ENCODE assay signal across 9 mouse cellular contexts in the genomic region with DNA sequence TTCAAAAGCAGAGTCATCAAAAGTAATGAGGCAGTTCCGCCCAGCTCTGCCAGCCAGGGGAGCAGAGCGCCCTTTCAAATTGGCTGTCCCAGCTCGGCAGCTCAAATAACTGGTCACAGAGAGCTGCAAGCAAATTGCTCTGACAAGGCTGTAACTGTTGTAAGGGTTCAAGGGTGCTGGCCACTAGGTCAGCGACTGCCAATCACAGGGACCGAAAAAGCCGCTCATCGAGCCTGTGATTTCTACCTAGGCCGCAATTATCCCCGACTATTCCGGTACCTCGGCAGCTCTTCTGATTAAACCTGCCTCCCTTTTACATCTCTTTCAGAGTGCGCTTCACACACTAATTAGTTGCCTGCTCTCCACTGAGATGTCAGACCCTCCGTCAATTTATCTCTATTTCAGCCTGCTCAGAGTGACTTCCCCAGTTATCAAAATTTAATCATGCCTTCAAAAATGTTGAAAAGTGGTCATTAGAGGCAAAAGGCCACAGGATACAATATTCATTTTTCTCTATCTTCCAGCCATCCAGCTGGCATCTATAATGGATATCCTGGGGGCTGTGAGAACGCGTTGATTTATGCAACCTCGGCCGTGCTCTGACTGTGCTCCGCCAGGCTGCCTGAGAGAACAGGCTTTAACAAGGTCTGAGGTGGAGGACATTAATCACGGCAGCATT.
A peak's percentile ranks its signal among the peaks of the same experiment; 100 is the strongest.
DNase-seq lines count a peak whose midpoint lies in the region; ATAC-seq lines count a peak whose summit lies in the region.
"Had no signal": no experiment of that assay in that cellular context is flagged by ENCODE, and none has a peak within 500 bp of the region (broad histone marks: within the 10 kb centered on the region; RNA-seq: fewer than 3 reads in every experiment).

No protein-coding gene starts in this region.

- peak overlapping the region; percentile 48 for H3K4me2 ChIP-seq in hindbrain, embryonic 15.5 days
- peak overlapping the region; percentile 48 for H3K4me2 ChIP-seq in neural tube, embryonic 15.5 days

- peak; percentile 89 for ATAC-seq in hindbrain, embryonic 15.5 days (ENCODE audit: low FRiP score, low read depth)
- ATAC-seq in neural tube, embryonic 15.5 days (ENCODE audit: low FRiP score): peak; percentile 83
- ATAC-seq: Patski had no signal

- 0 out of 2 replicates have a peak, but pooled peaks cover 3% of the 10 kb centered on the region for H3K27me3 ChIP-seq in hindbrain, embryonic 15.5 days
- 0 out of 2 replicates have a peak, but pooled peaks cover 6% of the 10 kb centered on the region for H3K27me3 ChIP-seq in neural tube, embryonic 15.5 days (replicated peaks)

- H3K9me3 ChIP-seq in hindbrain, embryonic 15.5 days: no peaks in the 10 kb centered on the region
- H3K9me3 ChIP-seq in neural tube, embryonic 15.5 days (replicated peaks): no peaks in the 10 kb centered on the region

- H3K36me3 ChIP-seq in hindbrain, embryonic 15.5 days: no peaks in the 10 kb centered on the region
- no peaks in the 10 kb centered on the region for H3K36me3 ChIP-seq in neural tube, embryonic 15.5 days

- peaks cover 17% of the 10 kb centered on the region for H3K4me1 ChIP-seq in hindbrain, embryonic 15.5 days (replicated peaks)
- peaks cover 18% of the 10 kb centered on the region for H3K4me1 ChIP-seq in neural tube, embryonic 15.5 days

- peak overlapping the region; percentile 50; the same call in 1 of the 2 replicates for H3K27ac ChIP-seq in hindbrain, embryonic 15.5 days (replicated peaks)
- 0 out of 2 replicates have a peak overlapping the region, but pooled peaks have one; percentile 19 for H3K27ac ChIP-seq in neural tube, embryonic 15.5 days (replicated peaks)

- no peak overlapping the region for H3K9ac ChIP-seq in hindbrain, embryonic 15.5 days
- H3K9ac ChIP-seq in neural tube, embryonic 15.5 days (replicated peaks): no peak overlapping the region

- WGBS in hindbrain, embryonic 15.5 days: 20% methylated on average over 19 of the region's 19 CpGs
- WGBS in neural tube, embryonic 15.5 days: 6% methylated on average over 19 of the region's 19 CpGs

- H3K4me3 ChIP-seq in hindbrain, embryonic 15.5 days: peak overlapping the region; percentile 7; the same call in 1 of the 2 replicates
- H3K4me3 ChIP-seq in neural tube, embryonic 15.5 days (replicated peaks): no peak overlapping the region

- peak; percentile 30 to 49 for DNase-seq in kidney, postnatal 4 days
- DNase-seq in kidney, adult 18-20 months: no peak
- peak; percentile 53 for DNase-seq in embryo, embryonic 11.5 days (ENCODE audit: low read depth, low spot score)
- DNase-seq in cerebellum, adult 9-10 months: no peak
- DNase-seq in heart, adult 8-10 months (ENCODE audit: low spot score): no peak
- no peak for DNase-seq in ovary, postnatal 14 days (ENCODE audit: low spot score)

Comparison
In these comparisons a context has a peak if more than half of its experiments do, and no peak if none do; other contexts are left out.
1. DNase-seq: peak in kidney, postnatal 4 days (2 of 2) and embryo, embryonic 11.5 days (single experiment); none in kidney, adult 18-20 months (single experiment), cerebellum, adult 9-10 months (single experiment), heart, adult 8-10 months (single experiment) and ovary, postnatal 14 days (single experiment).